Mouse (Mus musculus) cerebellum, adult 11 months (tissue): ENCODE results near the gene Cbr4.

Experiments used
- DNase-seq: peaks from one replicate; pipeline ENCODE4 v3.0.0; 2022

Cbr4 gene

GRCm38 (mm10) chr8:61552221-61552620 lies 64.7 kb downstream of the Cbr4 start:
- DNase-seq: no peak

DNA sequence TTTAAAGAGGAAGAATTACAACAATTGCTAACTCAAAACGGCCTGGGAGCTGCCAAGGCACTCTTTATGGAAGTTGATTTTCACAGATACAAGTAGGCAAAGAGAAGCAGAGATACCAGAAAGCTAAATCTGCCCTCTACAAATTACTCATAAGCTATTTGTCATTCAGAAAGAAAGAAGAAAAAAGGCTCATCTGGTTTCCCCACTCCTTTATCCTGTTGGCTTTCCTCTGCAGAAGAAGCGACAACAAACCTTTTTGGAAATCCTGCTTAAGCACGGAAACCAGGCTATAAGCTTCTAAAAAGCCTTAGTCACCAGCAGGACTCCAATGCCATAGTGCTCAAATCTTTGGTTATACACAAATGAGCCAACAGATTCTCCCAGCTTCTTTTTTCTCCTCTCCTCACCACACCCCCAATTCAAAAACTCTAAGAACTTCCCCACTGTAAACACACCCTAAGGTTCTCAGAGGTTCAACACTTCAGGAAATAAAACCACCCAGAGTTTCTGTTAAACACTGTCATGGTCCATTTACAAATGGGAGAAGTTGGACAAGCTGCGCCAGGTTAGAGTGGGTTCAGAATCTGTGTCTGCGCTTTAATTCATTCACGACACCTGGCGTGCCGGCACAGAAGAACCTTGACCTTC lies 65.3 kb downstream of the Cbr4 start:
- no peak for DNase-seq

DNA sequence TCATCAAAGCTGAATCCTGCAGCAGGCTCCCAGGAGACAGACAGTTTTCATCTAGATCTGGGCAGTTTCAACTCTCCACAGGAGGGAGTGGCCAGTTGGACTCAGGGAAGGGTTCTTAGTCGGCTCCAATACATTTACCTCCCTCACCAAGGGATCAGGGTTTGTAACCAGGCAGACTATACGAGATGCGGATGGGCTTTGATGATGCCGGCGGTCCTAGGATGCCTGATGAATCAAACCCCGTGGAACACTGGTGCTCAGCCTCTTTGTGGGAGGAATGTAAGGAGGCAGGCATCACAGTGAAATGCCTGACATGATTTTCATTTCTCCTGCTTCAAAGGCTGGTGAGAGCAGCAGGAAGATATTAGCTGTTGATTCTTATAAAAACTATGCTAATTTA lies 67.8 kb downstream of the Cbr4 start:
- no peak for DNase-seq

DNA sequence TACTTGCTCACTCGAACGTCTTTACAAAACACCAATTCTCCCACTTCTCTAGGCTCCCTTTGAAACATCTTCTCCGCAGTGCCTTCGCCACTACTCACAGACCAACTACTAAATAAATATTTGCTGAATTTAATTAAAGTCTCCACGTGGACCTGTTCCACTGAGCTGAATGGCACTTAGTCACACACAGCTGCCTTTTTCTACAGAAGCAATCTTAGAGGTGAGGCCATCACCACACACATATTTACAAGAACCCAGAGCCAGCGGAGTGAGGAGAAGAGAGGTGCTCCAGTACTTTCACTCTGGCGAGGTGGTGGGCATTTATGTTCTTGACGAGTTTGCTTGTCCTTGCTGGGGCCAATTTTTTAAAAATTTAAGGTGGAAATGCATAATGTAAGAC lies 68.7 kb downstream of the Cbr4 start:
- no peak for DNase-seq
